Mouse (Mus musculus) lung, postnatal 0 days (tissue): ENCODE measurements around the gene Ramp3.

ENCODE experiments used
- CTCF ChIP-seq: IDR thresholded peaks from 2 replicates; pipeline ENCODE4 v1.5.1; 2016; ENCODE audit warnings: antibody characterized with exemption, mild to moderate bottlenecking
- EP300 ChIP-seq: IDR thresholded peaks from 2 replicates; pipeline ENCODE4 v1.6.1; 2016; ENCODE audit warnings: antibody characterized with exemption, mild to moderate bottlenecking, control low read depth

DNA sequence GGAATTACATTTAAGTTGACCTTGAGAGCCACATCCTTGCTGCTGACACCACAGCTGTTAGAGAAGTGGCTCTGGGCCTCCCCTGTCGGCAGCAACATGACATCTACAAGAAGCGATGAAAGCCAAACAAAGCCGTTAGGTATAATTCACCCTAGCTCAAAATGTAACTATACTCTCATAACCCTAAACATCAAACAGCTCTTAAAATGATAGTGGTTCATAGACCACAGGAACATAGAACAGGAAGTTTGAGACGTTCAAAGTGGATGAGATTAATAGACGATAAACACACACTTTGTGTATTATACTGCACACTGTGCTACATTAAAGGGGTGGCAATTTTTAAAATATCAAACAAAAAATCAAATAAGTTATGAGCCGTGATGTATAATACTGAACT lies 46.5 kb downstream of the Ramp3 start:
- no peak for TF ChIP-seq CTCF
- no peak for TF ChIP-seq EP300
